Mouse (Mus musculus): Measurements from ENCODE around the gene Btg1. TPM values are rescaled to one million over a fixed set of nuclear protein-coding genes. Genes with fewer than 3 reads are reported as not detected.

Gene Btg1
- polyA plus RNA-seq, 1 experiment: 62.9 TPM

- no peak for DNase-seq (ENCODE audit: low spot score)
Observed at GRCm38 (mm10) chr10:96630110-96630509, 13.3 kb downstream of the Btg1 start.

GRCm38 (mm10) chr10:96631066-96631711, 14.4 kb downstream of the Btg1 start:
- no peak for DNase-seq (ENCODE audit: low spot score)

- no peak for DNase-seq (ENCODE audit: low spot score)
Observed at GRCm38 (mm10) chr10:96632271-96633144, 15.7 kb downstream of the Btg1 start.

- DNase-seq (ENCODE audit: low spot score): no peak
Observed at GRCm38 (mm10) chr10:96633145-96633516, 16.3 kb downstream of the Btg1 start.

GRCm38 (mm10) chr10:96635472-96635871, 18.7 kb downstream of the Btg1 start:
- DNase-seq (ENCODE audit: low spot score): no peak

GRCm38 (mm10) chr10:96638477-96638876, 21.7 kb downstream of the Btg1 start:
- DNase-seq (ENCODE audit: low spot score): no peak

- no peak for DNase-seq (ENCODE audit: low spot score)
Observed at GRCm38 (mm10) chr10:96642014-96642413, 25.2 kb downstream of the Btg1 start.

GRCm38 (mm10) chr10:96642751-96643150, 25.9 kb downstream of the Btg1 start:
- no peak for DNase-seq (ENCODE audit: low spot score)

GRCm38 (mm10) chr10:96645183-96645582, 28.4 kb downstream of the Btg1 start:
- no peak for DNase-seq (ENCODE audit: low spot score)

GRCm38 (mm10) chr10:96646024-96646866, 29.4 kb downstream of the Btg1 start:
- DNase-seq (ENCODE audit: low spot score): no peak

- no peak for DNase-seq (ENCODE audit: low spot score)
Observed at GRCm38 (mm10) chr10:96646867-96647462, 30.2 kb downstream of the Btg1 start.

- DNase-seq (ENCODE audit: low spot score): no peak
Observed at GRCm38 (mm10) chr10:96648161-96648561, 31.4 kb downstream of the Btg1 start.

- no peak for DNase-seq (ENCODE audit: low spot score)
Observed at GRCm38 (mm10) chr10:96649524-96649923, 32.7 kb downstream of the Btg1 start.

- no peak for DNase-seq (ENCODE audit: low spot score)
Observed at GRCm38 (mm10) chr10:96652372-96652771, 35.6 kb downstream of the Btg1 start.

GRCm38 (mm10) chr10:96653030-96653429, 36.2 kb downstream of the Btg1 start:
- DNase-seq (ENCODE audit: low spot score): no peak

GRCm38 (mm10) chr10:96654079-96654478, 37.3 kb downstream of the Btg1 start:
- DNase-seq (ENCODE audit: low spot score): no peak

GRCm38 (mm10) chr10:96654576-96654975, 37.8 kb downstream of the Btg1 start:
- no peak for DNase-seq (ENCODE audit: low spot score)

- DNase-seq (ENCODE audit: low spot score): no peak
Observed at GRCm38 (mm10) chr10:96655066-96655465, 38.3 kb downstream of the Btg1 start.

- no peak for DNase-seq (ENCODE audit: low spot score)
Observed at GRCm38 (mm10) chr10:96656176-96656575, 39.4 kb downstream of the Btg1 start.

- DNase-seq (ENCODE audit: low spot score): no peak
Observed at GRCm38 (mm10) chr10:96658906-96659305, 42.1 kb downstream of the Btg1 start.

GRCm38 (mm10) chr10:96660280-96660985, 43.6 kb downstream of the Btg1 start:
- no peak for DNase-seq (ENCODE audit: low spot score)
